Mouse (Mus musculus): ENCODE measurements at regions not wholly inside any gene's neighbourhood (a gene's known extent, or its start where the extent isn't known, plus 50 kb on each side); places are given as distances from the start of the nearest gene placed in this dataset.

- H3K4me1 ChIP-seq, result peaks cover 16% of the 10 kb centered on the region
- WGBS, result 78% methylated on average over 3 of the region's 3 CpGs
- no peaks in the 10 kb centered on the region for H3K36me3 ChIP-seq
- no peak overlapping the region for H3K27ac ChIP-seq (replicated peaks)
- H3K9ac ChIP-seq, result no peak overlapping the region
- H3K4me2 ChIP-seq, result no peak overlapping the region
- H3K27me3 ChIP-seq (replicated peaks), result no peaks in the 10 kb centered on the region
- no peak overlapping the region for H3K4me3 ChIP-seq
- no peaks in the 10 kb centered on the region for H3K9me3 ChIP-seq
- no peak for ATAC-seq (ENCODE audit: extremely low read depth, insufficient number of reproducible peaks, low FRiP score, low TSS enrichment)
These were observed 204.8 kb downstream of the Plk2 start for GRCm38 (mm10) chr13:110599666-110600065.

DNA sequence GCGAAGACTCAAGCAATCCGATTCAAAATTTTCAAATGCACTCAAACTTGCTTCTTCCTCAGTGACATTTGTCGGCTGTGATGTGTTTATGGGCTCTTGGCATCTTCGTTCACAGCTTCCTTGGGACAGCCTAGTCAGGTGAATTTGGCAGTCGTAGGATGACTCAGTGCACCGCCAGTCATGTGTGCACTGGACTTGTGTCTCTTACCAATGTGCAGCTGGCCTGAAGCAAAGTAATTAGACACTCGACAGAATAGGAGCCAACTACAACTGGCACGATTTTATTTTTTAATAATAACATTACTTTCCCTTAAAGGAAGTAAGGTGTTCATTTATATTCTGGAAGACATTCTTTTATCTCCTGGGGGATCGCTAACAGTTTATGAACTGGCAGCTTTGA lies 205.5 kb downstream of the Plk2 start:
- no peak overlapping the region for H3K27ac ChIP-seq (replicated peaks)
- H3K9me3 ChIP-seq, result no peaks in the 10 kb centered on the region
- H3K9ac ChIP-seq, result no peak overlapping the region
- H3K4me3 ChIP-seq, result no peak overlapping the region
- WGBS, result 83% methylated on average over 9 of the region's 9 CpGs
- H3K36me3 ChIP-seq, result no peaks in the 10 kb centered on the region
- peaks cover 16% of the 10 kb centered on the region for H3K4me1 ChIP-seq
- H3K27me3 ChIP-seq (replicated peaks), result no peaks in the 10 kb centered on the region
- ATAC-seq (ENCODE audit: extremely low read depth, insufficient number of reproducible peaks, low FRiP score, low TSS enrichment), result no peak
- no peak overlapping the region for H3K4me2 ChIP-seq

DNA sequence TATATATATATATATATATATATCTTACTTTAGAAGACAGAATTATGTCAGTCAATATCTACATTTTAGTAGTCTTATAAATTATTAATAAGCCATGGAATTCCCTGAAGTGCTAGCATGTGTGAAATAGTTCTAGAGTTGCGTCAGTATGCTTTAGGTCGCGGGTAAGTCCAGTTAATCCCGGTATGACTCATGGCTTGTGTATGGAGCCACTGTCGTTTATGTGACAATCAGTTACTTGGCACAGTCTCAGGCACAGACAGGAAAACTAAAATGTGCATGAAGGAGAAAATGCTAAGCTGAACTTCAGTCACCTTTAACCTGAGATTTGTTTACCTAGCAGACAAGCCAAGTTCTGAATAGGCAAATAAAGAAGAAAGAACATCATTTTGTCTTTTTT lies 206.5 kb downstream of the Plk2 start:
- WGBS, result 28% methylated on average over 5 of the region's 5 CpGs
- H3K27ac ChIP-seq (replicated peaks), result 0 out of 2 replicates have a peak overlapping the region, but pooled peaks have one; percentile 32
- H3K36me3 ChIP-seq, result no peaks in the 10 kb centered on the region
- H3K4me2 ChIP-seq, result no peak overlapping the region
- H3K9me3 ChIP-seq, result no peaks in the 10 kb centered on the region
- no peak overlapping the region for H3K4me3 ChIP-seq
- H3K27me3 ChIP-seq (replicated peaks), result no peaks in the 10 kb centered on the region
- peaks cover 16% of the 10 kb centered on the region for H3K4me1 ChIP-seq
- no peak for ATAC-seq (ENCODE audit: extremely low read depth, insufficient number of reproducible peaks, low FRiP score, low TSS enrichment)
- no peak overlapping the region for H3K9ac ChIP-seq

DNA sequence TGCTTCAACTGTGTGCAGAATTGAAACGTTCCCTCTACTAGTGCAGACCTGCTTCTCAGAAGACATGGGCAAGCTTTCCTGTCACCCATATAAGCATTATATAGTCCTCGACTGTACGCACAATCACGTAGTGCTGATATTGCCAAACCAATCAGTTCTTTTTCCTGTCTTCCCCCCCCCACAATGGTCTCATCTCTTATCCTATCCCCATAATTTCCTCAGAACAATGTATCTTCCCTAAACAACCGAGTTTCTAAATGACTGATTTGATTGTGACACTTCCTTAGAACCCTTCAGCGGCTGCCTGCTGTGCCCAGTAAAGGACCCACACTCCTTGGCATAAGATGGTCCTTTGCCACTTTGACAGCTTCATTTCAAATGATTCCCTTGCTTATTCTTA lies 207.0 kb downstream of the Plk2 start:
- Histone ChIP-seq H3K4me3 (no peak overlapping the region), H3K9ac (no peak overlapping the region), H3K4me1 (peaks cover 16% of the 10 kb centered on the region), H3K36me3 (no peaks in the 10 kb centered on the region), H3K9me3 (no peaks in the 10 kb centered on the region), H3K27ac (replicated peaks) (0 out of 2 replicates have a peak overlapping the region, but pooled peaks have one; percentile 32), H3K4me2 (no peak overlapping the region), H3K27me3 (replicated peaks) (no peaks in the 10 kb centered on the region)
- ATAC-seq (ENCODE audit: extremely low read depth, insufficient number of reproducible peaks, low FRiP score, low TSS enrichment), result no peak
- WGBS, result 75% methylated on average over 6 of the region's 6 CpGs

GRCm38 (mm10) chr13:110602894-110603293 lies 208.0 kb downstream of the Plk2 start:
- Histone ChIP-seq H3K27ac (replicated peaks) (no peak overlapping the region), H3K9ac (no peak overlapping the region), H3K9me3 (no peaks in the 10 kb centered on the region), H3K36me3 (no peaks in the 10 kb centered on the region), H3K27me3 (replicated peaks) (no peaks in the 10 kb centered on the region), H3K4me3 (no peak overlapping the region), H3K4me1 (peaks cover 16% of the 10 kb centered on the region), H3K4me2 (no peak overlapping the region)
- no peak for ATAC-seq (ENCODE audit: extremely low read depth, insufficient number of reproducible peaks, low FRiP score, low TSS enrichment)
- WGBS, result 81% methylated on average over 1 of the region's 1 CpGs

DNA sequence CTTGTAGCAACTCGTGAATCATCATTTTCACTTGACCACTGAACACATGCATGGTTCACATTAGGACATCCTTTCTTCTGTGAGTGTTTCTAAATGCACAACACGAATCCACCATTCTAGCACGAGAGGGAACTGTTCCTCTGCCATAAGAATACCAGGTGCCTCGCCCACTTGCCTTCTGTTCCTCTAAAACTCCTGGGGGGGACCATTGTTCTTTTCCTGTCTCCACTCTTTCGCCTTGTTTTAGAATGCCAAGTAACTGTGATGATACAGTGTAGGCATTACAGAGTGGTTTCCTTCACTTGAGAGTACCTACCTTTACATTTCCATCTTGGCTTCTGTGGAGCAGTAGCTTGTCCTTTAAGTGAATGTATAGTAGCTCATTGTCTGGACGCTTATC lies 224.2 kb downstream of the Plk2 start:
- WGBS, result 80% methylated on average over 6 of the region's 6 CpGs
- ATAC-seq (ENCODE audit: extremely low read depth, insufficient number of reproducible peaks, low FRiP score, low TSS enrichment), result no peak
- H3K9me3 ChIP-seq, result no peaks in the 10 kb centered on the region
- no peak overlapping the region for H3K4me3 ChIP-seq
- H3K27me3 ChIP-seq (replicated peaks), result no peaks in the 10 kb centered on the region
- H3K36me3 ChIP-seq, result no peaks in the 10 kb centered on the region
- H3K27ac ChIP-seq (replicated peaks), result no peak overlapping the region
- no peak overlapping the region for H3K4me2 ChIP-seq
- 0 out of 2 replicates have a peak, but pooled peaks cover 3% of the 10 kb centered on the region for H3K4me1 ChIP-seq
- no peak overlapping the region for H3K9ac ChIP-seq

GRCm38 (mm10) chr13:110627136-110627535 lies 232.3 kb downstream of the Plk2 start:
- H3K4me3 ChIP-seq, result no peak overlapping the region
- H3K4me1 ChIP-seq, result peaks cover 21% of the 10 kb centered on the region
- no peak overlapping the region for H3K9ac ChIP-seq
- H3K27ac ChIP-seq (replicated peaks), result peak overlapping the region; percentile 44; the same call in 1 of the 2 replicates
- no peaks in the 10 kb centered on the region for H3K27me3 ChIP-seq (replicated peaks)
- no peak overlapping the region for H3K4me2 ChIP-seq
- no peaks in the 10 kb centered on the region for H3K9me3 ChIP-seq
- 39% methylated on average over 6 of the region's 6 CpGs for WGBS
- no peak for ATAC-seq (ENCODE audit: extremely low read depth, insufficient number of reproducible peaks, low FRiP score, low TSS enrichment)
- H3K36me3 ChIP-seq, result no peaks in the 10 kb centered on the region

DNA sequence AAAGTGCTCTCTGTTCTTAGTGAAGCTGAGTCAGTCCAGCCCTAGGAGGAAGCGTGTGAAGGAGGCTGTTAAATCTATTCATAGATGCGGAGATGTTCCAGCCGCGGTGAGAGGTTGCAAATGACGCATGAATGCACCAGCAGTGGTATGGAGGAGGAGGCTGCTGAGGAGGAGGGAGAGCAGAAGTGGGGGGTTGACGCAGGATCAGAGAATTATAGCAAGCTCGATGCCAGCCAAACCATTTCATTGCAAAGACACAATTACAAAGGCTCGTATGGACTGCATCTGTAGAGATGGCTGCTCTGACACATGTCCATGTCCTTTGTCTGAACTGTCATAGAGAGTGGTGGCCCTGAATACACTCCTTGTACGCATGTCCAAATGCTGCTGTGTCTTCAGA lies 232.9 kb downstream of the Plk2 start:
- Histone ChIP-seq H3K27me3 (replicated peaks) (no peaks in the 10 kb centered on the region), H3K9me3 (no peaks in the 10 kb centered on the region), H3K4me1 (peaks cover 22% of the 10 kb centered on the region), H3K4me2 (no peak overlapping the region), H3K36me3 (no peaks in the 10 kb centered on the region), H3K4me3 (no peak overlapping the region), H3K9ac (no peak overlapping the region), H3K27ac (replicated peaks) (no peak overlapping the region)
- no peak for ATAC-seq (ENCODE audit: extremely low read depth, insufficient number of reproducible peaks, low FRiP score, low TSS enrichment)
- 51% methylated on average over 9 of the region's 9 CpGs for WGBS

- 80% methylated on average over 1 of the region's 1 CpGs for WGBS
These were observed 233.4 kb downstream of the Plk2 start for GRCm38 (mm10) chr13:110628201-110628600.

DNA sequence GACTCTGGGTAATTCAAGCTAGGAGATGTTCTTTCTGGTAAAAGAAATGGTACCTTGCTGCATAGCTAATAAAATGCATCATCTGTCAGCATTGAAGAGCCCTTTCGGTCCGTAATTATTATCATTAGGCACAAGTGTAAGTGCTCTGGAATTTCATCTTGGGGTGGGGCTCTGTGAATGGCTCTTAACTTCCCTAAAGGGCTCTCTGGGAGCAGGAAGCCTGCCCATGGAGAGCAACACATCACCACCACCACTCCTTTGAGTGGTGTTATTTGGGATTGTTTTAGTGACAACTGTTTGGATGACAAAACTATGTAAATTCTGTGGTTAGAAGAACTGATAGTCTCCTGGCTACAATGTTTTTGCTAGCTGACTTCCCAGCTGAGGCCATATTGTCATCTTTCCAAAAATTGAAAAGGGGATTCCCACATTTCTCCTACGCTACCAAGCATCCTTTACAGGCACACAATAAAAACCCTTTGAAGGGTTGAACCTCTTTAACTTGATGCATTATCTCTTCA lies 238.5 kb downstream of the Plk2 start:
- WGBS, result 48% methylated on average over 3 of the region's 3 CpGs
- Histone ChIP-seq H3K4me2 (no peak overlapping the region), H3K4me1 (peaks cover 12% of the 10 kb centered on the region), H3K27me3 (replicated peaks) (no peaks in the 10 kb centered on the region), H3K9me3 (no peaks in the 10 kb centered on the region), H3K36me3 (no peaks in the 10 kb centered on the region), H3K9ac (no peak overlapping the region), H3K27ac (replicated peaks) (no peak overlapping the region), H3K4me3 (no peak overlapping the region)
- ATAC-seq (ENCODE audit: extremely low read depth, insufficient number of reproducible peaks, low FRiP score, low TSS enrichment), result no peak

More at GRCm38 (mm10) chr13:110628201-110628600, 233.4 kb downstream of the Plk2 start:
- Histone ChIP-seq H3K36me3 (no peaks in the 10 kb centered on the region), H3K27ac (replicated peaks) (no peak overlapping the region), H3K4me3 (no peak overlapping the region), H3K4me1 (peaks cover 26% of the 10 kb centered on the region), H3K4me2 (no peak overlapping the region), H3K27me3 (replicated peaks) (no peaks in the 10 kb centered on the region), H3K9ac (no peak overlapping the region), H3K9me3 (no peaks in the 10 kb centered on the region)
- no peak for ATAC-seq (ENCODE audit: extremely low read depth, insufficient number of reproducible peaks, low FRiP score, low TSS enrichment)

- H3K9me3 ChIP-seq, result no peaks in the 10 kb centered on the region
- no peaks in the 10 kb centered on the region for H3K36me3 ChIP-seq
- WGBS, result 78% methylated on average over 1 of the region's 1 CpGs
- H3K27ac ChIP-seq (replicated peaks), result no peak overlapping the region
- no peaks in the 10 kb centered on the region for H3K27me3 ChIP-seq (replicated peaks)
- no peak overlapping the region for H3K4me2 ChIP-seq
- no peak for ATAC-seq (ENCODE audit: extremely low read depth, insufficient number of reproducible peaks, low FRiP score, low TSS enrichment)
- no peak overlapping the region for H3K9ac ChIP-seq
- H3K4me1 ChIP-seq, result peaks cover 12% of the 10 kb centered on the region
- no peak overlapping the region for H3K4me3 ChIP-seq
These were observed 239.1 kb downstream of the Plk2 start for GRCm38 (mm10) chr13:110633899-110634298.

DNA sequence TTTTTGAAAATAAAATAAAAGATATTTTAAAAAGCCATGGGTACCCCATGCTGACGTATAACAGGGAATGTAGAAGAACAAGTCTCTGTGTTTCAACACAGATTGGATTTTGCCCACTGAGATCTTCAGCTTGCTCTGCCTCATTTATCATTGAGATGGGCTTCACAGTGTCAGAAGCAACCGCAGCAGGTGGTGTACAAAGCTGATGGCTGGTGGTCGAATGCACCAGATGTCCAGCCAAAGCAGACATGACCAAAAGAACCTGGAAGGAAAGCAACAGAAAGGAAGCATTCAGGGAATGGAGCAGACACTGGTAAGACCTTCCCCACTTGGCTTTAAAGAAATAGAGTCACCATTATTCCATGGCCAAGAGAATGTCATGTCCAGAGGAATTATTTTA lies 247.9 kb downstream of the Plk2 start:
- Histone ChIP-seq H3K4me2 (peak overlapping the region; percentile 60), H3K4me3 (no peak overlapping the region), H3K27me3 (replicated peaks) (no peaks in the 10 kb centered on the region), H3K4me1 (peaks cover 19% of the 10 kb centered on the region), H3K9me3 (no peaks in the 10 kb centered on the region), H3K27ac (replicated peaks) (peak overlapping the region; percentile 89), H3K36me3 (no peaks in the 10 kb centered on the region), H3K9ac (no peak overlapping the region)
- WGBS, result 80% methylated on average over 3 of the region's 3 CpGs
- ATAC-seq (ENCODE audit: extremely low read depth, insufficient number of reproducible peaks, low FRiP score, low TSS enrichment), result no peak

All from heart, embryonic 13.5 days (tissue).